Mouse (Mus musculus): Measurements from ENCODE around the gene Cpa4.

Gene Cpa4

GRCm38 (mm10) chr6:30552628-30553027 is 15.5 kb upstream of the Cpa4 start:
- DNase-seq = no peak

- no peak for DNase-seq
Observed at GRCm38 (mm10) chr6:30553381-30554010, 14.7 kb upstream of the Cpa4 start.

- no peak for DNase-seq
Observed at GRCm38 (mm10) chr6:30554092-30554491, 14.1 kb upstream of the Cpa4 start.

- peak in 1 of 2 experiments; percentile 49 for DNase-seq
Observed at GRCm38 (mm10) chr6:30554621-30555170, 13.5 kb upstream of the Cpa4 start.

GRCm38 (mm10) chr6:30556080-30556479 is 12.1 kb upstream of the Cpa4 start:
- peak in 1 of 2 experiments; percentile 58 for DNase-seq

GRCm38 (mm10) chr6:30559726-30560125 is 8.4 kb upstream of the Cpa4 start:
- no peak for DNase-seq

- no peak for DNase-seq
Observed at GRCm38 (mm10) chr6:30562132-30562531, 6.0 kb upstream of the Cpa4 start.

- DNase-seq = no peak
Observed at GRCm38 (mm10) chr6:30563575-30563974, 4.6 kb upstream of the Cpa4 start.

- no peak for DNase-seq
Observed at GRCm38 (mm10) chr6:30564051-30564450, 4.1 kb upstream of the Cpa4 start.

- DNase-seq = no peak
Observed at GRCm38 (mm10) chr6:30569331-30569730, 1.2 kb downstream of the Cpa4 start.

GRCm38 (mm10) chr6:30570012-30570411 is 1.8 kb downstream of the Cpa4 start:
- DNase-seq = no peak

- DNase-seq = peak in 1 of 2 experiments; percentile 46
Observed at GRCm38 (mm10) chr6:30572456-30573311, 4.5 kb downstream of the Cpa4 start.

GRCm38 (mm10) chr6:30573380-30573779 is 5.2 kb downstream of the Cpa4 start:
- no peak for DNase-seq

- peak; percentile 36 to 45 for DNase-seq
Observed at GRCm38 (mm10) chr6:30574945-30575344, 6.8 kb downstream of the Cpa4 start.

- no peak for DNase-seq
Observed at GRCm38 (mm10) chr6:30576477-30577203, 8.5 kb downstream of the Cpa4 start.

- DNase-seq = no peak
Observed at GRCm38 (mm10) chr6:30579961-30580840, 12.0 kb downstream of the Cpa4 start.

- DNase-seq = peak; percentile 56 to 57
Observed at GRCm38 (mm10) chr6:30580841-30581176, 12.6 kb downstream of the Cpa4 start.

- no peak for DNase-seq
Observed at GRCm38 (mm10) chr6:30586886-30587442, 18.8 kb downstream of the Cpa4 start.

GRCm38 (mm10) chr6:30589819-30590218 is 21.6 kb downstream of the Cpa4 start:
- DNase-seq = no peak

- no peak for DNase-seq
Observed at GRCm38 (mm10) chr6:30591851-30592404, 23.8 kb downstream of the Cpa4 start.

- DNase-seq = no peak
Observed at GRCm38 (mm10) chr6:30592417-30592974, 24.3 kb downstream of the Cpa4 start.
